Mouse (Mus musculus): ENCODE data around the gene Rasef. TPM values are rescaled to one million over a fixed set of nuclear protein-coding genes. Genes with fewer than 3 reads are reported as not detected.
A peak's percentile ranks its signal among the peaks of the same experiment; 100 is the strongest.

Gene Rasef
- 0.74 and 1.1 TPM in 2 replicates for polyA plus RNA-seq (2016; fragmentation: Nextera tagmentation; extraction: Ambion mirVana)

DNA sequence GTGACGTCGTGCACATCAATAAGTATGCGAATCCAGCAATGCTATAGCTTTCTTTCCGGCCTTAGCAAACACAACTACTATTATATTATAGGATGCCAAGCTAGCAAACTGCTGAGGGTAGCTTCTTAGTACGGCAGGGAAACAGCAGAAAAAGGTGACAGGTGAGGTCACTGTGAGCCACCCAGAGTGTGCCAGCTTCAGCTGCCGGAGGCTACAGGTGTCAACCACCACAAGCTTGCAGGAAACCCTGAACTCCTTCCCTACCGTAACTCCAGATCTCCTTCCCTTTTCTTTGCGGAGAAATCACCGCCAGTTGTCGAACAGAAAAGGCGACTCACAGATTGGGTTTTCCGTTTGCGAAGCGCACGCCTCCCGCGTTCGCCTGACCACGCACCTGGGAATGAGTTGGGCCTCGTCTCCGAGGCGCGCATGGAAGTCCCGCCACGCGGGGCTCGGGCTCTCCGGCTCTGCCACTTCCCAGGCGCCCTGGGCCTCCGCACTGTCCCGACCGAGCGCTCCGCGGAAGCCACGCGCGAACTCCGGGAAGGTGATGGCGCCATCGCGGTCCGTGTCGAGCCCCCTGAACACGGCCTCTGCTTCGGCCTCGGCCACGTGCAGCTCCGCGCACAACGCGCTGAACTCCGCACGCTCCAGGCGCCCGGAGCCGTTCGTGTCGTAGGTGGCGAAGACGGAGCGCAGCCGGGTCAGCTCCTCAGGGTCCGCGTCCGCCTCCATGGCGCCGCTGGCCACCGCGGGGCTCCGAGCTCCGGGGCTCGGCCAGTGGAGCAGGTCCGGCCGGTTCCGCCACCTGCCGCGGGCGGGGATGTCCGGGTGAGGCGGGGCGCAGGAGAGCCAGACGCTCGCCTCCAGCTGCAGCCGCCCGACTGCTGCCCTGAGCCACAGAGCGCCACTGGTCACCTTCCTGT lies at the start of gene Rasef:
TSS of gene Rasef (minus strand) at position 735 of the 926 bp plus-strand sequence.
- peak within 1 kb of the TSS; percentile 84 for H3K27ac ChIP-seq
- peak; percentile 73 for DNase-seq (ENCODE audit: low spot score)
- H3K27me3 ChIP-seq (ENCODE audit: low read depth, poor library complexity, severe bottlenecking), result peaks cover 40% of the 10 kb centered on the region
- no peaks in the 10 kb centered on the region for H3K36me3 ChIP-seq
- H3K4me1 ChIP-seq, result peaks cover 9% of the 10 kb centered on the region
- no peaks in the 10 kb centered on the region for H3K9me3 ChIP-seq (replicated peaks)
- 5% methylated on average over 87 of the region's 87 CpGs for WGBS
- H3K4me3 ChIP-seq, result peak within 1 kb of the TSS; percentile 62

DNA sequence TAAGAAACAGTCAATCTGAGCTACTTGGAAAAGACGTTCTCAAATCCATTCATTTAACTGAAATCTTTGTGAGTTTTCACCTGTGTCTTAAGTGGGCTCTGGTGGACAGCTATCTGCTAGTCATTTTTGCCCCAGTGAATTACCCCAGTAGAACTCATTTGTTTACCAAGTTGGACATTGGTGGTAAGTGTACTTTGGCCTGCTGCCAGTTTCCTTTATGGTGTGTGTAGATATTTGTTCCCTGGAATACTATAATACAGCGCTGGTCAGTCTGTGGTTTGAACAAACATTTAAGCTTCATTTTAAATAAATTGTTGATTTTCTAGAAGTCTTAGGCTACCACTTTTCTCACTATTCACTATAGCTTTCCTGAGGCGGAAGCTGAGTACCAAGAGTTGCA lies 35.8 kb upstream of the Rasef start:
- Histone ChIP-seq H3K36me3 (no peaks in the 10 kb centered on the region), H3K9me3 (replicated peaks) (no peaks in the 10 kb centered on the region), H3K27me3 (ENCODE audit: low read depth, poor library complexity, severe bottlenecking) (no peaks in the 10 kb centered on the region), H3K4me3 (no peak overlapping the region), H3K4me1 (no peaks in the 10 kb centered on the region), H3K27ac (no peak overlapping the region)
- no peak for DNase-seq (ENCODE audit: low spot score)
- 92% methylated on average over 3 of the region's 3 CpGs for WGBS

DNA sequence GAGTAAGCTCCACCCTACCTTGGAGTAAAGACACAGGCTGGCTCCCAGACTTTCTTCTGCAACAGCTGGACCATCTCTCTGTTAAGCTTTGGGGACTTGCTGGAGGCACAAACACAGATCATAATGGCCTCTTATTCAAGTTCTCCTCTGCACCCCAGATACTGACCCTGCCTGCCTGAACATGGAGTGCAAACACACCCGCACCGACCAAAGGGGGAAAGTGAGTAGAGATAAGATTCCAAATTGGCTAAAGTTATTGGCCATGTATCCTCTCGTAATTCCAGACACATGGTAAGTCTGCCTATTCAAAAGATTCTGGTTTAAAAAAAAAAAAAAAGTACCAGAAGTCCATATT lies 369 bp upstream of the Rasef start:
- Histone ChIP-seq H3K27ac (no peak overlapping the region; the same call in 1 of the 2 replicates), H3K36me3 (no peaks in the 10 kb centered on the region), H3K4me1 (peaks cover 9% of the 10 kb centered on the region), H3K27me3 (ENCODE audit: low read depth, poor library complexity, severe bottlenecking) (peaks cover 40% of the 10 kb centered on the region), H3K9me3 (replicated peaks) (no peaks in the 10 kb centered on the region), H3K4me3 (peak overlapping the region; percentile 62)
- no peak for DNase-seq (ENCODE audit: low spot score)
- WGBS, result 40% methylated on average over 3 of the region's 3 CpGs

DNA sequence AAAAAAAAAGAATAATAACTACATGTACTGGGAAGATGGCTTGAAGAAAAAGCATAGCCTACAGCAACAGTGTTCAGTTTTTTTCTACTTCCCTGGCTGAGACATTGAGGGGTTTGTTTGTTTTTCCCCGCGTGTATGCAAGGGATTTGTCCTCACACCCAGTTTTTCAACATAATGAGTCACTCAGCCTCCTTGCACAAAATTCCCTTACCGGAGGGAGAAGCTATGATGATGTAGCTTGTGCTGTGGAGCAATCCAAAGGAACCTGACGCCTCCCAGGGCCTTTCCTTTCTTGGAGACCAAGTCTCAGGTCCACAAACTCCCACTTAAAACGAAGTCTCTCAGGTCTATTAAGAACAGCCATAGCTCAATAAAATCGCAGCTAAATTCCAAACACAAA lies 1.3 kb downstream of the Rasef start:
- DNase-seq (ENCODE audit: low spot score), result no peak
- WGBS, result 37% methylated on average over 6 of the region's 6 CpGs
- peaks cover 40% of the 10 kb centered on the region for H3K27me3 ChIP-seq (ENCODE audit: low read depth, poor library complexity, severe bottlenecking)
- H3K36me3 ChIP-seq, result no peaks in the 10 kb centered on the region
- no peak overlapping the region for H3K27ac ChIP-seq
- no peaks in the 10 kb centered on the region for H3K9me3 ChIP-seq (replicated peaks)
- peaks cover 9% of the 10 kb centered on the region for H3K4me1 ChIP-seq
- H3K4me3 ChIP-seq, result no peak overlapping the region

DNA sequence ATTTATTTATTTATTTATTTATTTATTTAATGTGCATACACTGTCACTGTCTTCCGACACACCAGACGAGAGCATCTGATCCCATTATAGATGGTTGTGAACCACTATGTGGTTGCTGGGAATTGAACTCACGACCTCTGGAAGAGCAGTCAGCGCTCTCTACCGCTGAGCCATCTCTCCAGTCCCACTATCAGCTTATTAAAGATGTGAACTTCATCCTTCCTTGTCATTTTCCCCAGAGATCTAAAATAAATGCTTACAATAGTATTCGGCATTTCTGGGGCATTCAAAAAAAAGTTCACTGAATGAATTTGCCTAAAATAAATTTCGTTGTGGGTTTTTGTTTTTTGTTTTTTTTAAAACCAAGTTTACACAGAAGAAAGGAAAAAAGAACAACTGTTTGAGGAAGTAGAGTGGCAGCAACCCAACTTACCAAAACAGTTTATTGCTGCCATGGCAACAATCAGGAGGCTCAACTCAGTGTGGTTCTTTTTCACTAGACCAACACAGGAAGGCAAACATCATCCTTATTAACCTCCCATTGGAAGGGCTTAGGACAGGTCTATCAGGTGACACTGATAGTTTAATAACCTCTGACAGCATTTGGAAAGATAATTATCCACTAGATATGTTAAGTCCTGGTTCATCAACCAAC lies 2.6 kb downstream of the Rasef start:
- 93% methylated on average over 7 of the region's 7 CpGs for WGBS
- H3K4me3 ChIP-seq, result no peak overlapping the region
- H3K9me3 ChIP-seq (replicated peaks), result no peaks in the 10 kb centered on the region
- H3K36me3 ChIP-seq, result no peaks in the 10 kb centered on the region
- H3K27me3 ChIP-seq (ENCODE audit: low read depth, poor library complexity, severe bottlenecking), result peaks cover 40% of the 10 kb centered on the region
- H3K27ac ChIP-seq, result no peak overlapping the region
- peaks cover 9% of the 10 kb centered on the region for H3K4me1 ChIP-seq
- no peak for DNase-seq (ENCODE audit: low spot score)

DNA sequence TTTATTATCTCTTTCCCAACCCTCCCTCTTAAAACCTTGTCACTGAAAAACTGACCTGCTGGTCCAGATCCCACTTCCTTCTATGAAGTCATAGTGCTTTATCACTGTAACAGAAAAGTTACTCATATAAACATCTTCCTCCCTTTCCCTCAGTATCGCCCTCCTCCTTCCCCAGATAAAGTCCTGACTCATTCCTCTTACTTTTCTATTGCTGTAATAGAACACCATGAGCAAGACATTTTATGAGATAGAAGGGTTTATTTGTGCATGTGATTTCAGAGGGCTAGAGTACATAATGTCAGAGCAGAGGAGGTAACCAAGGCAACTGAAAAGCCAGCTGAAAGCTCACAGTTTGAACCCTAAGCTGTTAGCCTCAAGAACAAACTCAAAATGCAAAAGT lies 6.6 kb downstream of the Rasef start:
- 88% methylated on average over 1 of the region's 1 CpGs for WGBS
- no peak overlapping the region for H3K4me3 ChIP-seq
- no peaks in the 10 kb centered on the region for H3K36me3 ChIP-seq
- H3K27me3 ChIP-seq (ENCODE audit: low read depth, poor library complexity, severe bottlenecking), result peaks cover 3% of the 10 kb centered on the region; the same call in 1 of the 2 replicates
- no peaks in the 10 kb centered on the region for H3K9me3 ChIP-seq (replicated peaks)
- H3K27ac ChIP-seq, result no peak overlapping the region
- no peak for DNase-seq (ENCODE audit: low spot score)
- H3K4me1 ChIP-seq, result no peaks in the 10 kb centered on the region

DNA sequence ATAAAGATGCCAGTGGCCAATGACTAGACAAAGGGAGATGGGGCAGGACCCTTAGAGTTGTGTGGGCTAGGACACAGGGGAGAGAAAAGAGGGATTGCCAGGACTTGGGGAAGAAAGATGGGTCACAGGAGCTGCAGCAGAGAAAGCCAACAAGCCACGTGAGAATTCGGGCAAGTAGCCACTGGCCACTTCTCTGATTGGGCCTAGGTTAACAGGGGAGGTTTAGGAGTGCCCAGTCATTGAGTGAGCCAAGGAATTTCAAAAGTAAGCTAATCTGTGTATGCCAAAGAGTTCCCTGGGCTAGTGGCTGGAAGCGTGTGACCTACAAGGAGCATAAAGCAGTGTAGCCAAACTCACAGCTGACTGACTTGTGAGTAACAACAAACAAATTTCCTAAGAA lies 9.7 kb downstream of the Rasef start:
- no peaks in the 10 kb centered on the region for H3K9me3 ChIP-seq (replicated peaks)
- 92% methylated on average over 3 of the region's 3 CpGs for WGBS
- H3K27ac ChIP-seq, result no peak overlapping the region
- no peaks in the 10 kb centered on the region for H3K4me1 ChIP-seq
- no peak for DNase-seq (ENCODE audit: low spot score)
- H3K36me3 ChIP-seq, result no peaks in the 10 kb centered on the region
- no peak overlapping the region for H3K4me3 ChIP-seq
- no peaks in the 10 kb centered on the region for H3K27me3 ChIP-seq (ENCODE audit: low read depth, poor library complexity, severe bottlenecking)

DNA sequence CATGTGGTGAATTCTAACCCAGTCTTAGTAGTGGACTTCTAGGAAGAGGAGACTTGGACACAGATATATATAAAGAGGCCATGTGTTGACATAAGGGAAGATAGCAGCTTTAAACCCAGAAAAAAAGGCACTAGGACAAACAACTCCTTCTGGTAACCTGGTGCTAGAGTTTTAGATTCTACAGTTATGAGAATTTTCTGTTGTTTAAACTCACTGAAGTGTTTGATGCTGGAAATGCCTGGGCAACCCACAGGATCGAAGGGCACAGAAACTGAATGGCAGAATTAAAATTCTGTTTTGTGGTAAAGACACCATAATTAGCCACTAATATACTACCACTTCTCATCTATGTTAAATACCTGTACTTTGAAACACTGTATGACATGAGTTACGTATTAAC lies 15.5 kb downstream of the Rasef start:
- Histone ChIP-seq H3K4me1 (peaks cover 16% of the 10 kb centered on the region), H3K9me3 (replicated peaks) (no peaks in the 10 kb centered on the region), H3K4me3 (no peak overlapping the region), H3K27me3 (ENCODE audit: low read depth, poor library complexity, severe bottlenecking) (no peaks in the 10 kb centered on the region), H3K36me3 (no peaks in the 10 kb centered on the region), H3K27ac (no peak overlapping the region)
- 90% methylated on average over 2 of the region's 2 CpGs for WGBS
- no peak for DNase-seq (ENCODE audit: low spot score)

DNA sequence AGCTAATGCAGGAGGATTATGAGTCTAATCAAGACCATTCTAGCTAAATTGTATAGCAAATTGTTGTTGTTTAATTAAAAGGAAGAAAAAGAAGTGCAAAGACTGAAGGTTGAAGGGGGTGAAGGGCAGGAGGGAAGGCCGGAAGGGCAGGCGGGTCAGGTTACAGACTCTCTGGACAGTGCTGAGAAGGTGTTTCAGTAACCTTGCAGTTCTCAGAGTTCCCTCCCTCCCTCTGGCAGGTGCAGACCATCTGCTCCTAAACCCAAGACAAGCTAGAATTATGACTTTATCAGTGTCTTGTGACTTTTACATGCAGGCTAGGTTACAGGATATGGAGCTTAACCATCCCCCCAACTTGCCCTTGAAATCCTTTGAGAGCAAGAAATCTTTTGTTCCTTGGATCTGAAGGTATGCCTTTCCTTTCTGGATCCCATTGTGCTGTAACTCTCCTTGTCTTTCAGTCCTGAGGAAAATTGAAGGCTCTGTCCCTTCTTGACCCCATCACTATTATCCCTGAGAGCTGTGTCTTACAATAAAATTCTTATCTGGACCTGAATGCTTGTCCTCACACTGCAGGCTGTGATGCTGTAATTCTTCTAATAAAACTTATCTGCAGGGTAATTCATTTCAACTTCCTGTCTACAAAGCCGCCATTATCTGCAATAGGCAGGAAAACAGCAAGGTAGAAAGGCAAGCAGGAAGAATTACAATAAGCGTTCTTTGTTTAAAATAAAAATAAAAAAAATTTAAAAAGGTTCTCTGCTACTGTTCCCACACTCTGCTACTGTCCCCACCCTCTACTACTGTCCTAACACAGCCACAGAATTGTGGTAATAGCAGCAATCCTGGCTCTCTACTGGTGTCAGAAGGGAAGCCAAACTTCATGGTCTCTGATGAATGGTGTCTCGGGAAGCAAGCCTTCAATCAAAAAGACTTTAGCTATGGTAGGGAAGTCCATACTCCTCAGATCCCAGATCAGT lies 16.7 kb downstream of the Rasef start:
- peaks cover 16% of the 10 kb centered on the region for H3K4me1 ChIP-seq
- WGBS, result 59% methylated on average over 5 of the region's 5 CpGs
- H3K9me3 ChIP-seq (replicated peaks), result no peaks in the 10 kb centered on the region
- no peak overlapping the region for H3K27ac ChIP-seq
- H3K27me3 ChIP-seq (ENCODE audit: low read depth, poor library complexity, severe bottlenecking), result no peaks in the 10 kb centered on the region
- no peak overlapping the region for H3K4me3 ChIP-seq
- no peaks in the 10 kb centered on the region for H3K36me3 ChIP-seq
- no peak for DNase-seq (ENCODE audit: low spot score)

DNA sequence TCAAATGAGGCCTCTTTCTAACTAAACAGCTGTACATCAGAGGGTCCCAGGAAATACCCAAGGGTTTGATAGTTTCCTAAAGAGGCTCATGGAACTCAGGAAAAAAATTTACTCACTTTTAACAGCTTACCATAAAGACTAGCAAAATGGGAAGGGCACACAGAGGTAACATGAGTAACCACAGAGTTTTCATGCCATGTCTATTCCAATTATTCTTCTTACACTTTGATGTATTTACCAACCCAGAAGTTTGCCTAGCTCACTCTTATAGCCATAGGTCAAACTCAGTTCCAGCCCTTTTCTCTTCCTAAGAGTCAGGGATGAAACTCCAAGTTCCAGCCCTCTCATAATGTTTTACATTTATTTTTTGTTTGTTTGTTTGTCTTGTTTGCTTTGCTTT lies 18.8 kb downstream of the Rasef start:
- H3K4me3 ChIP-seq, result no peak overlapping the region
- no peaks in the 10 kb centered on the region for H3K9me3 ChIP-seq (replicated peaks)
- no peaks in the 10 kb centered on the region for H3K36me3 ChIP-seq
- H3K27ac ChIP-seq, result no peak overlapping the region
- no peak for DNase-seq (ENCODE audit: low spot score)
- H3K4me1 ChIP-seq, result peaks cover 16% of the 10 kb centered on the region
- no peaks in the 10 kb centered on the region for H3K27me3 ChIP-seq (ENCODE audit: low read depth, poor library complexity, severe bottlenecking)

DNA sequence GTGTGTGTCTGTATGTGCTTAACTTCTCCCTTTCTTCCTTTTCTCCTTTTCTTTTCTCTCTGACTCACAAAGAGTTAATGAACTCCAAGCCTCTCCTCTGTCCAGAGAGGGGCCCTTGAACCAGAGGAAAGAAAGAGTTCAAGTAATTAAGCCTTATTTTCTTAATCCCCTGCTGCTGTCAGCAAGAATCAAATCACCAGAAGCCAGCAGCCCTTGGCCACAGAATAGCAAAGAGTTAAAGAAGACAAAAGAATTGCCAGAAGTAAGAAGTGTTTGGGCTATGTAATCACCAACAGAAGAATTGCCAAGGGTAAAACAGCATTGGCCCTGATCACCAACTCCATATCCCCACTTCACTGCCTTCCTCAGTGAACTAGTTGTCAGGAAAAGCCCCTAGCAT lies 20.2 kb downstream of the Rasef start:
- Histone ChIP-seq H3K36me3 (no peaks in the 10 kb centered on the region), H3K27me3 (ENCODE audit: low read depth, poor library complexity, severe bottlenecking) (no peaks in the 10 kb centered on the region), H3K4me3 (no peak overlapping the region), H3K9me3 (replicated peaks) (no peaks in the 10 kb centered on the region), H3K4me1 (peaks cover 16% of the 10 kb centered on the region), H3K27ac (no peak overlapping the region)
- no peak for DNase-seq (ENCODE audit: low spot score)

DNA sequence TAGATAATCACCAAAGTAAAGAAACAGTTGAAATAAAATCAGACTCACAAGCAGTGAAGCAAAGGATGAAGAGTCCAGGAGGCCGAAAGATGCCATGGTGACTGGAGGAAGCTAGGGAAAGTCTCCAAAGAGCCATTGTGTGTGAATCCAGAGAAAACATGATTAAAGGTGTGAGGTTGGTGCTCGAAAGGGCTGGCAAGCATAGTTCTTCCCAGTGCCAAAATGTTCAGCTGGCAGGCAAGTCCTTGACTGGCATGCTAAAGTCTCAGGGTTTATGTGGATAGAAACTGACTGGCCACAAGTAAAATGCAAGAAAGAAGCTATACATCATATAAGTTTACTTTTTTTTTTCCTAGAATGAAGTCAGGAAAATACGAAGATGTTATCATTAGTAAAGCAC lies 22.6 kb downstream of the Rasef start:
- Histone ChIP-seq H3K4me3 (no peak overlapping the region), H3K27ac (no peak overlapping the region), H3K4me1 (peaks cover 6% of the 10 kb centered on the region), H3K27me3 (ENCODE audit: low read depth, poor library complexity, severe bottlenecking) (no peaks in the 10 kb centered on the region), H3K36me3 (no peaks in the 10 kb centered on the region), H3K9me3 (replicated peaks) (no peaks in the 10 kb centered on the region)
- no peak for DNase-seq (ENCODE audit: low spot score)
- WGBS, result 83% methylated on average over 3 of the region's 3 CpGs

Data from limb, embryonic 10.5 days (tissue).